Mouse (Mus musculus) lung, postnatal 0 days (tissue): ENCODE results near the gene Prrt4. TPM values are rescaled to one million over a fixed set of nuclear protein-coding genes. Genes with fewer than 3 reads are reported as not detected.
A peak's percentile ranks its signal among the peaks of the same experiment; 100 is the strongest.

Source experiments
- ATAC-seq: fragments of 200-750 bp; cut with Nextera tagmentation; 2 replicates; pipeline ENCODE4 v1.8.0; 2017; ENCODE audit warnings: moderate library complexity
- DNase-seq: peaks from one replicate; pipeline ENCODE4 v3.0.0-alpha.2; 2016; ENCODE audit warnings: low spot score
- H3K27ac ChIP-seq: fragments of 300-500 bp; sonication (generic); 2 replicates; pipeline ENCODE4 v1.5.1; 2014; ENCODE audit warnings: antibody characterized with exemption, mild to moderate bottlenecking, low read length, mixed read lengths
- H3K27me3 ChIP-seq: fragments of 300-500 bp; sonication (generic); replicated peaks from 2 replicates; pipeline ENCODE4 v1.6.1; 2014; ENCODE audit warnings: low read length, mixed read lengths; ENCODE audit not compliant: insufficient read depth
- H3K36me3 ChIP-seq: fragments of 300-500 bp; sonication (generic); 2 replicates; pipeline ENCODE4 v1.6.1; 2014; ENCODE audit warnings: low read length, mixed read lengths; ENCODE audit not compliant: insufficient read depth
- H3K4me1 ChIP-seq: fragments of 300-500 bp; sonication (generic); 2 replicates; pipeline ENCODE4 v1.6.1; 2014; ENCODE audit warnings: antibody characterized with exemption, low read depth, low read length, mixed read lengths; ENCODE audit not compliant: insufficient read depth
- H3K4me2 ChIP-seq: fragments of 300-500 bp; sonication (generic); replicated peaks from 2 replicates; pipeline ENCODE4 v1.6.1; 2014; ENCODE audit warnings: low read depth, mild to moderate bottlenecking, low read length, moderate library complexity, mixed read lengths
- H3K4me3 ChIP-seq: fragments of 300-500 bp; sonication (generic); 2 replicates; pipeline ENCODE4 v1.5.1; 2014; ENCODE audit warnings: low read depth, low read length
- H3K9ac ChIP-seq: fragments of 300-500 bp; sonication (generic); replicated peaks from 2 replicates; pipeline ENCODE4 v1.6.1; 2014; ENCODE audit warnings: low read depth, mild to moderate bottlenecking
- H3K9me3 ChIP-seq: fragments of 300-500 bp; sonication (generic); 2 replicates; pipeline ENCODE4 v1.6.1; 2016; ENCODE audit warnings: low read length, mixed read lengths
- CTCF ChIP-seq: IDR thresholded peaks from 2 replicates; pipeline ENCODE4 v1.5.1; 2016; ENCODE audit warnings: antibody characterized with exemption, mild to moderate bottlenecking
- EP300 ChIP-seq: IDR thresholded peaks from 2 replicates; pipeline ENCODE4 v1.6.1; 2016; ENCODE audit warnings: antibody characterized with exemption, mild to moderate bottlenecking, control low read depth
- WGBS: fragments of 180-500 bp; shearing (Covaris S2); extraction: QIAGEN DNeasy Blood & Tissue Kit; methylation state at CpG from one replicate; pipeline ENCODE4 v1.1.7; 2014; 5-methylcytosine and 5-hydroxymethylcytosine counted together
- polyA plus RNA-seq: library from polyadenylated mRNA; unstranded; fragments of >200 nt; fragmentation: Nextera tagmentation; extraction: Ambion mirVana; gene quantifications from 2 replicates; pipeline ENCODE4 v1.2.1, GENCODE M21; 2015

The Prrt4 gene
- polyA plus RNA-seq, 1 experiment from 2014 or later, result 2.5 TPM

DNA sequence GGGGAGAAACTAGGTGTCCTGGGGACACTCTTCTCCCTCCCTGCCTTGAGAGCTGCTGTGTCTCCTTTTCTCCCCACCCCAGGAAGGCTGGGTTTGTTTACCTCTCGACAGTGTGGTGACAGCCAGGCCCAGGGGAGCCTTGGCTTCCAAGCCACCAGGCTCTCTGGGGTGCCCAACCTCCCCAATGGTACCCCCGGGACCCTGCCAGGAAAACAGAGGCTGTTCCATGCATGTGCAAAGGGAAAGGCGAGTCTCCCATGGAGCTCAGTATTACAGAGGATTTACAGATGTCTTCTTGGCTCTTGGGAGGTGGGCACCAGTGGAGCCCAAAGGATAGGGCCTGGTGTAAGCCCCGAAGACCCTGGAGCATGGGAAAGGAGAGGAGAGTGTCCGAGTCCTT lies 34.1 kb upstream of the Prrt4 start:
- Histone ChIP-seq H3K4me1 (peaks cover 10% of the 10 kb centered on the region; the same call in 1 of the 2 replicates), H3K4me2 (no peak overlapping the region), H3K27me3 (no peaks in the 10 kb centered on the region), H3K9me3 (no peaks in the 10 kb centered on the region), H3K9ac (no peak overlapping the region), H3K27ac (no peak overlapping the region), H3K36me3 (no peaks in the 10 kb centered on the region), H3K4me3 (no peak overlapping the region)
- no peak for DNase-seq
- TF ChIP-seq CTCF, result no peak
- TF ChIP-seq EP300, result no peak
- 66% methylated on average over 5 of the region's 5 CpGs for WGBS
- no peak for ATAC-seq

DNA sequence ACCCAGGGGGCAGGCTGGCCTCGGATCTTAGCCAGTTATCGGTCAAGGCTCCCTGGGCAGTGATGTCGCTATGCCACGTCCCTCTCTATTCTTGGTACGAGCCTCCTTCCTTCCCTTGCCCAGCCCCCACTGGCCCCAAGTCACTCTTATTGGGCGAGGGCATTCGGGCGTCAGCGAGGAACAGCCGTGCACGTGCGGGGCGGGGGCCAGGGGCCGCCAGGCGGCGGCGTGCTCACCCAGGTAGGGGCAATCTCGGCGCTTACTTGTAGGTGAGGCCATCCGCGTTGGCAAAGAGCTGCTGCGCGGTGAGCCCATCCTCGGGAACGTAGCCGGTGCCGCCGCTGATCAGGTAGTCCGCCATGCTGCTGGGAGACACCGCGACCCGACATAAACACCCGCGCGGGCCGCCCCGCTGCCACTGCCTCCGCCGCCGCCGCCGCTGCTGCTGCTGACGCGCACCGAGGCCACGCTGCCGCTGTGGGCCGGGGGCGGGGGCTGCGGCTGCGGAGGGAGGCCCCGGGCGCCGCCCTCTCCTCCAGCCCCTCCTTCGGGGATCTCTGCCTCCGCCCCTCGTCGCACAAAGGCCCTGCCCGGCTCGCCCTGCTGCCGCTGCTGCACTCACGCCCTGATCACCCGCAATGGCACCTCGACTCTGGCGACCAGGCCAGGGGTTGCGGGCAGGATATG lies 32.6 kb upstream of the Prrt4 start:
- Histone ChIP-seq H3K4me3 (peak overlapping the region; percentile 64), H3K4me2 (peak overlapping the region; percentile 94), H3K27me3 (no peaks in the 10 kb centered on the region), H3K27ac (peak overlapping the region; percentile 78), H3K36me3 (no peaks in the 10 kb centered on the region), H3K9ac (peak overlapping the region; percentile 41), H3K4me1 (peaks cover 10% of the 10 kb centered on the region; the same call in 1 of the 2 replicates), H3K9me3 (no peaks in the 10 kb centered on the region)
- ATAC-seq, result peak; percentile 88
- TF ChIP-seq EP300 (no peak), CTCF (peak; percentile 42)
- under 1% methylated on average over 42 of the region's 66 CpGs for WGBS
- peak; percentile 93 for DNase-seq

- Histone ChIP-seq H3K27me3 (no peaks in the 10 kb centered on the region), H3K9ac (0 out of 2 replicates have a peak overlapping the region, but pooled peaks have one; percentile 41), H3K36me3 (0 out of 2 replicates have a peak, but pooled peaks cover 2% of the 10 kb centered on the region), H3K4me1 (peaks cover 7% of the 10 kb centered on the region; the same call in 1 of the 2 replicates), H3K4me3 (peak overlapping the region; percentile 64), H3K27ac (peak overlapping the region; percentile 78; the same call in 1 of the 2 replicates), H3K9me3 (no peaks in the 10 kb centered on the region), H3K4me2 (peak overlapping the region; percentile 94)
- DNase-seq, result no peak
- no peak for ATAC-seq
- WGBS, result 26% methylated on average over 7 of the region's 7 CpGs
- TF ChIP-seq CTCF, result peak; percentile 31
- no peak for TF ChIP-seq EP300
Observed at GRCm38 (mm10) chr6:29211146-29211545, 31.8 kb upstream of the Prrt4 start.

GRCm38 (mm10) chr6:29210231-29210936 lies 31.0 kb upstream of the Prrt4 start:
- Histone ChIP-seq H3K27me3 (no peaks in the 10 kb centered on the region), H3K4me2 (no peak overlapping the region), H3K9ac (no peak overlapping the region), H3K27ac (no peak overlapping the region), H3K36me3 (0 out of 2 replicates have a peak, but pooled peaks cover 6% of the 10 kb centered on the region), H3K9me3 (no peaks in the 10 kb centered on the region), H3K4me3 (no peak overlapping the region), H3K4me1 (peaks cover 7% of the 10 kb centered on the region; the same call in 1 of the 2 replicates)
- ATAC-seq, result no peak
- WGBS, result 83% methylated on average over 9 of the region's 9 CpGs
- TF ChIP-seq EP300 (no peak), CTCF (no peak)
- no peak for DNase-seq

- Histone ChIP-seq H3K9ac (no peak overlapping the region), H3K4me1 (peaks cover 7% of the 10 kb centered on the region; the same call in 1 of the 2 replicates), H3K4me3 (no peak overlapping the region), H3K27me3 (no peaks in the 10 kb centered on the region), H3K9me3 (no peaks in the 10 kb centered on the region), H3K4me2 (no peak overlapping the region), H3K36me3 (0 out of 2 replicates have a peak, but pooled peaks cover 13% of the 10 kb centered on the region), H3K27ac (no peak overlapping the region)
- ATAC-seq, result no peak
- WGBS, result 54% methylated on average over 5 of the region's 5 CpGs
- TF ChIP-seq EP300, result peak; percentile 18; the same call in 1 of the 2 replicates
- TF ChIP-seq CTCF, result no peak
- peak; percentile 30 for DNase-seq
Observed at GRCm38 (mm10) chr6:29208178-29208577, 28.8 kb upstream of the Prrt4 start.

GRCm38 (mm10) chr6:29207017-29207416 lies 27.6 kb upstream of the Prrt4 start:
- no peak for ATAC-seq
- TF ChIP-seq CTCF (no peak), EP300 (no peak)
- Histone ChIP-seq H3K27ac (no peak overlapping the region), H3K27me3 (no peaks in the 10 kb centered on the region), H3K4me1 (peaks cover 7% of the 10 kb centered on the region; the same call in 1 of the 2 replicates), H3K36me3 (0 out of 2 replicates have a peak, but pooled peaks cover 18% of the 10 kb centered on the region), H3K4me3 (no peak overlapping the region), H3K4me2 (no peak overlapping the region), H3K9ac (no peak overlapping the region), H3K9me3 (no peaks in the 10 kb centered on the region)
- 80% methylated on average over 5 of the region's 5 CpGs for WGBS
- DNase-seq, result no peak
